Comparison of ENCODE assay signal across 7 mouse cellular contexts in the genomic region with DNA sequence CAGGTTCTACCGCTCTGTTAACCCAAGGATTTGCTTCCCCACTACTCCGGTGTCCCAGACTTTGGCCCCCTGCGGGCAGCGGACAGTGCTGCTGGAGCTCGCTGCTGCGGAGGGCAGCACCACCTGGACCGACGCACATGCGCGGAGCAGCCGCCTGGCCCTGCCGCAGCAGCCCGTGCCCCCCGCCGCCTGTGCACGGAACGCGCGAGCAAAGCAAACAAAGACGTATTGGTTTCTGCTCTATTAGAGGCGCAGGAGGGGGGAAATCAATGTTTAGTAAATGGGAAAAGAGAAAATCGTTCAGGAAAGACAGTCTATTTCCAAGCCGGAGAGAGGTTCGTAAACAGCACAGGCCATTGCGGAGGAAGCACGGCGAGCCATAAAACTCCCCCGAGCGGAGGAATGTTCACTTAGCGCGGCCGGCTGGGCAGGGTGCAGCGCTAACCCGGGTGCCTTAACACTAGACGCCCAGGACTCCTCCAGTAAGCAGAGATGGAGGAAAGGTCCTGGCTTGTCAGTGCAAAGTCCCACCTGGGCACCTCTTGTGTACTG. TPM values are rescaled to one million over a fixed set of nuclear protein-coding genes. Genes with fewer than 3 reads are reported as not detected.
DNase-seq lines count a peak whose midpoint lies in the region; ATAC-seq lines count a peak whose summit lies in the region.

No protein-coding gene starts in this region.

- no peak overlapping the region for H3K27ac ChIP-seq in intestine, embryonic 15.5 days
- peak overlapping the region; percentile 74 for H3K27ac ChIP-seq in midbrain, embryonic 14.5 days (replicated peaks; ENCODE audit: low read depth, low read length)

- no peaks in the 10 kb centered on the region for H3K36me3 ChIP-seq in intestine, embryonic 15.5 days
- no peaks in the 10 kb centered on the region for H3K36me3 ChIP-seq in midbrain, embryonic 14.5 days (ENCODE audit: control insufficient read depth, insufficient read depth, low read length)

- H3K9me3 ChIP-seq in intestine, embryonic 15.5 days = no peaks in the 10 kb centered on the region
- H3K9me3 ChIP-seq in midbrain, embryonic 14.5 days (ENCODE audit: control insufficient read depth, low read length) = no peaks in the 10 kb centered on the region

- peak overlapping the region; percentile 30 for H3K4me3 ChIP-seq in intestine, embryonic 15.5 days (replicated peaks)
- peak overlapping the region; percentile 35 for H3K4me3 ChIP-seq in midbrain, embryonic 14.5 days (replicated peaks; ENCODE audit: low read depth, low read length)

- peak; percentile 25 for DNase-seq in right cerebral cortex, postnatal 25 days
- DNase-seq in right cerebral cortex, postnatal 10 days (ENCODE audit: low spot score in 2 of 2) = no peak
- DNase-seq in embryo, embryonic 9.5 days (ENCODE audit: extremely low spot score) = peak; percentile 58
- DNase-seq in midbrain, embryonic 14.5 days = peak; percentile 86
- no peak for DNase-seq in left cerebral cortex, postnatal 36 days (ENCODE audit: low spot score in 2 of 2)
- DNase-seq in layer of hippocampus, postnatal 36 days = no peak

- intact Hi-C loops in left cerebral cortex, postnatal 36 days (cut with DNase I) = no loop called here

- peaks cover 76% of the 10 kb centered on the region for H3K27me3 ChIP-seq in intestine, embryonic 15.5 days (replicated peaks)
- peaks cover 16% of the 10 kb centered on the region for H3K27me3 ChIP-seq in midbrain, embryonic 14.5 days (ENCODE audit: control insufficient read depth, insufficient read depth, low read length)

- peak; percentile 56 for ATAC-seq in intestine, embryonic 15.5 days
- no peak for ATAC-seq in midbrain, embryonic 14.5 days (ENCODE audit: low FRiP score, low TSS enrichment)

- H3K4me1 ChIP-seq in intestine, embryonic 15.5 days (replicated peaks) = peaks cover 5% of the 10 kb centered on the region
- H3K4me1 ChIP-seq in midbrain, embryonic 14.5 days (ENCODE audit: control insufficient read depth, insufficient read depth, low read length) = peaks cover 24% of the 10 kb centered on the region; the same call in 1 of the 2 replicates

- H3K9ac ChIP-seq in intestine, embryonic 15.5 days = no peak overlapping the region
- peak overlapping the region; percentile 57 for H3K9ac ChIP-seq in midbrain, embryonic 14.5 days (replicated peaks; ENCODE audit: low read length)

- peak overlapping the region; percentile 71 for H3K4me2 ChIP-seq in intestine, embryonic 15.5 days (replicated peaks)
- peak overlapping the region; percentile 58 for H3K4me2 ChIP-seq in midbrain, embryonic 14.5 days (ENCODE audit: low read length)

- WGBS in intestine, embryonic 15.5 days = under 1% methylated on average over 35 of the region's 35 CpGs
- under 1% methylated on average over 35 of the region's 35 CpGs for WGBS in midbrain, embryonic 14.5 days

RNA-seq across cellular contexts. Expression of a gene that starts 21.4 kb away (rescaled TPM):
- polyA plus RNA-seq in intestine, embryonic 15.5 days (2015; fragmentation: Nextera tagmentation; extraction: Ambion mirVana) = 0.29 and 0.34 TPM in 2 replicates
- 7.9 and 10.6 TPM in 2 replicates for polyA plus RNA-seq in midbrain, embryonic 14.5 days (2014; fragmentation: Nextera tagmentation; extraction: Ambion mirVana)
- total RNA-seq in left cerebral cortex, postnatal 36 days (2021) = 10 to 100 TPM; 23.0 to 38.4 TPM
- 10 to 100 TPM; 17.5 to 23.3 TPM for total RNA-seq in layer of hippocampus, postnatal 36 days (2021)

RNA-seq across cellular contexts. Expression of a gene that starts 37.6 kb away (rescaled TPM):
- 0.28 and 0.40 TPM in 2 replicates for polyA plus RNA-seq in intestine, embryonic 15.5 days (2015; fragmentation: Nextera tagmentation; extraction: Ambion mirVana)
- 4.1 and 6.3 TPM in 2 replicates for polyA plus RNA-seq in midbrain, embryonic 14.5 days (2014; fragmentation: Nextera tagmentation; extraction: Ambion mirVana)
- 1 to 10 TPM; 4.6 to 5.0 TPM for total RNA-seq in left cerebral cortex, postnatal 36 days (2021)
- 1 to 10 TPM; 1.5 to 1.9 TPM for total RNA-seq in layer of hippocampus, postnatal 36 days (2021)

RNA-seq across cellular contexts. Expression of a gene that starts 39.9 kb away (rescaled TPM):
- 9.0 and 11.1 TPM in 2 replicates for polyA plus RNA-seq in intestine, embryonic 15.5 days (2015; fragmentation: Nextera tagmentation; extraction: Ambion mirVana)
- polyA plus RNA-seq in midbrain, embryonic 14.5 days (2014; fragmentation: Nextera tagmentation; extraction: Ambion mirVana) = 20.9 and 21.7 TPM in 2 replicates
- total RNA-seq in left cerebral cortex, postnatal 36 days (2021) = 10 to 100 TPM; 13.3 to 18.0 TPM
- 10 to 100 TPM; 17.2 to 19.5 TPM for total RNA-seq in layer of hippocampus, postnatal 36 days (2021)

Comparison
In these comparisons a context has a peak if more than half of its experiments do, and no peak if none do; other contexts are left out.
1. DNase-seq: peak in right cerebral cortex, postnatal 25 days (single experiment), embryo, embryonic 9.5 days (single experiment) and midbrain, embryonic 14.5 days (single experiment); none in right cerebral cortex, postnatal 10 days (0 of 2), left cerebral cortex, postnatal 36 days (0 of 2) and layer of hippocampus, postnatal 36 days (0 of 2).